Mouse (Mus musculus): Measurements from ENCODE around the gene Carns1. TPM values are rescaled to one million over a fixed set of nuclear protein-coding genes. Genes with fewer than 3 reads are reported as not detected.

Gene Carns1
- total and polyA plus RNA-seq, 3 experiments = 0.63 to 0.81 TPM; not detected in 1

GRCm38 (mm10) chr19:4146366-4147021 lies 28.8 kb downstream of the Carns1 start:
- no peak overlapping the region for H3K4me3 ChIP-seq (ENCODE audit: control insufficient read depth in 1 of 2, insufficient read depth in 1 of 2, low read depth in 2 of 2, low read length in 2 of 2)
- TF ChIP-seq ZMIZ1 (IDR thresholded peaks at IDR 0.05; ENCODE audit: low read depth, low read length) (no peak), MYB (IDR thresholded peaks at IDR 0.05; ENCODE audit: low read depth, low read length) (no peak), MYC (IDR thresholded peaks at IDR 0.05; ENCODE audit: low read depth, low read length) (no peak), MAFK (IDR thresholded peaks at IDR 0.05; ENCODE audit: borderline replicate concordance, low read depth, low read length) (no peak), SIN3A (IDR thresholded peaks at IDR 0.05; ENCODE audit: low read length) (no peak), GABPA (IDR thresholded peaks at IDR 0.05; ENCODE audit: low read depth, low read length) (no peak), RCOR1 (IDR thresholded peaks at IDR 0.05; ENCODE audit: low read depth, low read length) (no peak), JUND (IDR thresholded peaks at IDR 0.05; ENCODE audit: low read depth, low read length) (no peak), USF1 (IDR thresholded peaks at IDR 0.05; ENCODE audit: low read depth, low read length) (no peak), ZKSCAN1 (IDR thresholded peaks at IDR 0.05; ENCODE audit: low read depth, low read length) (no peak), CHD2 (IDR thresholded peaks at IDR 0.05; ENCODE audit: low read length) (no peak), HCFC1 (IDR thresholded peaks at IDR 0.05; ENCODE audit: low read depth, low read length) (no peak), MAZ (IDR thresholded peaks at IDR 0.05; ENCODE audit: low read depth, low read length) (no peak), ZNF384 (IDR thresholded peaks at IDR 0.05; ENCODE audit: low read depth, low read length) (no peak)
- no peak overlapping the region for H3K9ac ChIP-seq (ENCODE audit: control insufficient read depth, low read depth, low read length, poor library complexity, severe bottlenecking)
- no peaks in the 10 kb centered on the region for H3K27me3 ChIP-seq (ENCODE audit: control insufficient read depth in 1 of 2, insufficient read depth in 2 of 2, low read length in 2 of 2)
- H3K9me3 ChIP-seq (replicated peaks; ENCODE audit: insufficient read depth, low read length) = no peaks in the 10 kb centered on the region
- peaks cover 0 to 3% of the 10 kb centered on the region in 2 experiments; a peak in 1 of 4 replicates for H3K36me3 ChIP-seq (ENCODE audit: control insufficient read depth in 1 of 2, insufficient read depth in 2 of 2, low read length in 2 of 2)
- peaks cover 9% of the 10 kb centered on the region for H3K79me2 ChIP-seq (ENCODE audit: control insufficient read depth, insufficient read depth, low read length, poor library complexity)
- H3K4me1 ChIP-seq (ENCODE audit: control insufficient read depth in 1 of 2, insufficient read depth in 2 of 2, low read length in 2 of 2) = peaks cover 5 to 14% of the 10 kb centered on the region in 2 experiments; a peak in 3 of 4 replicates
- no peak overlapping the region for H3K27ac ChIP-seq (ENCODE audit: control insufficient read depth, low read depth, low read length)
- no peak for DNase-seq (ENCODE audit: low read depth, low spot score)

- H3K36me3 ChIP-seq (ENCODE audit: control insufficient read depth in 1 of 2, insufficient read depth in 2 of 2, low read length in 2 of 2) = peaks cover 0 to 3% of the 10 kb centered on the region in 2 experiments; a peak in 1 of 4 replicates
- H3K4me1 ChIP-seq (ENCODE audit: control insufficient read depth in 1 of 2, insufficient read depth in 2 of 2, low read length in 2 of 2) = peaks cover 5 to 14% of the 10 kb centered on the region in 2 experiments; a peak in 3 of 4 replicates
- H3K9me3 ChIP-seq (replicated peaks; ENCODE audit: insufficient read depth, low read length) = no peaks in the 10 kb centered on the region
- DNase-seq (ENCODE audit: low read depth, low spot score) = no peak
- no peak overlapping the region for H3K9ac ChIP-seq (ENCODE audit: control insufficient read depth, low read depth, low read length, poor library complexity, severe bottlenecking)
- TF ChIP-seq MAZ (IDR thresholded peaks at IDR 0.05; ENCODE audit: low read depth, low read length) (no peak), CTCF (IDR thresholded peaks at IDR 0.05 in 2 of 3, conservative IDR thresholded peaks at IDR 0.05 in 1 of 3; ENCODE audit: control insufficient read depth in 1 of 3, insufficient read depth in 1 of 3, low read depth in 2 of 3, low read length in 3 of 3, poor library complexity in 1 of 3, severe bottlenecking in 1 of 3) (no peak), SIN3A (IDR thresholded peaks at IDR 0.05; ENCODE audit: low read length) (no peak)
- H3K27ac ChIP-seq (ENCODE audit: control insufficient read depth, low read depth, low read length) = no peak overlapping the region
- H3K79me2 ChIP-seq (ENCODE audit: control insufficient read depth, insufficient read depth, low read length, poor library complexity) = peaks cover 9% of the 10 kb centered on the region
- no peak overlapping the region for H3K4me3 ChIP-seq (ENCODE audit: control insufficient read depth in 1 of 2, insufficient read depth in 1 of 2, low read depth in 2 of 2, low read length in 2 of 2)
- no peaks in the 10 kb centered on the region for H3K27me3 ChIP-seq (ENCODE audit: control insufficient read depth in 1 of 2, insufficient read depth in 2 of 2, low read length in 2 of 2)
These were observed 29.3 kb downstream of the Carns1 start for GRCm38 (mm10) chr19:4145936-4146335.

Data from MEL (cell line).